In the genomic region with DNA sequence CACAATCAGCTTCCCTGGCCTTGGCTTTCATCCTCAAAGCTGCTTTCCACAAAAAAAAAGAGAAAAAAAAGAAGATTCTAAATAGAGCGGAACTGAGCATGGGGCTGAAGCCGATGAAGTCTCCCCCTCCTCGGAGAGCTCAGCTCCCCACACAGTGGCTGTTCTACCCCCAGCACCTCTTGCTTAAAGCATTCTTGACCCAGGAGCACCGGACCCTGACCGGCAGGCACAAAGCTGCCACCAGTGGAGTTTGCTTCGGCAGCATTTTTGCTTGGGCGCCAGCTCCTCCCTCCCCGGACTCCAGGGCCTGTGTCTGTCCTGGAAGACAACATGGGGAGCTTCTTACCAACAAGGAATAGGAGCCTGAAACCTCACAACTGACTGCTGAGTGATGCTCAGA, we compare ENCODE assay signal across 23 mouse cellular contexts.
A peak's percentile ranks its signal among the peaks of the same experiment; 100 is the strongest.
DNase-seq lines count a peak whose midpoint lies in the region; ATAC-seq and TF ChIP-seq lines count a peak whose summit lies in the region.
"Had no signal": no experiment of that assay in that cellular context is flagged by ENCODE, and none has a peak within 500 bp of the region (broad histone marks: within the 10 kb centered on the region; RNA-seq: fewer than 3 reads in every experiment).

No protein-coding gene starts in this region.

- no peak; the same call in 1 of the 2 replicates for ATAC-seq in kidney, embryonic 14.5 days (ENCODE audit: low FRiP score, low TSS enrichment)
- peak; percentile 86 for ATAC-seq in kidney, embryonic 15.5 days (replicated peaks; ENCODE audit: low FRiP score)
- no peak for ATAC-seq in frontal cortex, adult (ENCODE audit: low TSS enrichment)
- ATAC-seq: intestine, embryonic 16.5 days; liver, postnatal 0 days had no signal

- no peaks in the 10 kb centered on the region for H3K27me3 ChIP-seq in kidney, embryonic 14.5 days (ENCODE audit: control insufficient read depth, insufficient read depth, low read length)
- H3K27me3 ChIP-seq in kidney, embryonic 15.5 days = no peaks in the 10 kb centered on the region
- H3K27me3 ChIP-seq: forebrain, embryonic 12.5 days; heart, embryonic 12.5 days; hindbrain, embryonic 15.5 days; neural tube, embryonic 12.5 days had no signal

- DNase-seq in kidney, adult 11 months = peak; percentile 70
- DNase-seq in brain, embryonic 14.5 days (ENCODE audit: low read depth) = peak; percentile 29
- DNase-seq in kidney, postnatal 4 days = peak; percentile 59 to 73
- DNase-seq in cerebellum, postnatal 14 days = no peak
- DNase-seq in left cerebral cortex, adult 11 months (ENCODE audit: low spot score) = no peak
- DNase-seq: adrenal gland, adult 8-10 months; cerebellum, adult 11-12 months; cerebellum, postnatal 25 days; heart, adult 11 months; heart, postnatal 14 days; liver, postnatal 0 days; lung, postnatal 10 days; right cerebral cortex, postnatal 25 days had no signal

- H3K4me2 ChIP-seq in kidney, embryonic 14.5 days (replicated peaks; ENCODE audit: low read depth, low read length) = no peak overlapping the region
- no peak overlapping the region for H3K4me2 ChIP-seq in kidney, embryonic 15.5 days
- H3K4me2 ChIP-seq: forebrain, embryonic 12.5 days; heart, embryonic 12.5 days; hindbrain, embryonic 15.5 days; neural tube, embryonic 12.5 days had no signal

- TF ChIP-seq CTCF in brain, embryonic 14.5 days (IDR thresholded peaks at IDR 0.05; ENCODE audit: borderline replicate concordance, extremely low read depth, insufficient read depth, insufficient read length) = no peak

- no peak overlapping the region for H3K9ac ChIP-seq in kidney, embryonic 14.5 days (ENCODE audit: low read depth, low read length)
- no peak overlapping the region for H3K9ac ChIP-seq in kidney, embryonic 15.5 days
- H3K9ac ChIP-seq: forebrain, embryonic 12.5 days; heart, embryonic 12.5 days; hindbrain, embryonic 15.5 days; liver, postnatal 0 days; neural tube, embryonic 12.5 days had no signal

- H3K9me3 ChIP-seq in kidney, embryonic 14.5 days (ENCODE audit: control insufficient read depth, low read length) = no peaks in the 10 kb centered on the region
- H3K9me3 ChIP-seq in kidney, embryonic 15.5 days (replicated peaks) = no peaks in the 10 kb centered on the region
- H3K9me3 ChIP-seq: forebrain, embryonic 12.5 days; heart, embryonic 12.5 days; hindbrain, embryonic 15.5 days; limb, embryonic 10.5 days; neural tube, embryonic 12.5 days had no signal

- H3K4me3 ChIP-seq in kidney, embryonic 14.5 days (ENCODE audit: low read length) = no peak overlapping the region
- H3K4me3 ChIP-seq in kidney, embryonic 15.5 days (replicated peaks) = no peak overlapping the region
- H3K4me3 ChIP-seq: forebrain, embryonic 12.5 days; heart, embryonic 12.5 days; hindbrain, embryonic 15.5 days; left cerebral cortex, adult 2 months; limb, embryonic 10.5 days; neural tube, embryonic 12.5 days had no signal

- H3K4me1 ChIP-seq in kidney, embryonic 14.5 days (ENCODE audit: control insufficient read depth, insufficient read depth, low read length) = peaks cover 5% of the 10 kb centered on the region; the same call in 1 of the 2 replicates
- H3K4me1 ChIP-seq in kidney, embryonic 15.5 days = peaks cover 22% of the 10 kb centered on the region

- 51% methylated on average over 8 of the region's 8 CpGs for WGBS in kidney, embryonic 14.5 days
- WGBS in kidney, embryonic 15.5 days = 42% methylated on average over 8 of the region's 8 CpGs

- no peak overlapping the region for H3K27ac ChIP-seq in kidney, embryonic 14.5 days (ENCODE audit: low read depth, low read length)
- no peak overlapping the region for H3K27ac ChIP-seq in kidney, embryonic 15.5 days
- H3K27ac ChIP-seq: forebrain, embryonic 12.5 days; hindbrain, embryonic 15.5 days; left cerebral cortex, adult 2 months; limb, embryonic 10.5 days; neural tube, embryonic 12.5 days had no signal

- no peaks in the 10 kb centered on the region for H3K36me3 ChIP-seq in kidney, embryonic 14.5 days (ENCODE audit: control insufficient read depth, insufficient read depth, low read length)
- no peaks in the 10 kb centered on the region for H3K36me3 ChIP-seq in kidney, embryonic 15.5 days
- H3K36me3 ChIP-seq: forebrain, embryonic 12.5 days; heart, embryonic 12.5 days; hindbrain, embryonic 15.5 days; limb, embryonic 10.5 days; neural tube, embryonic 12.5 days had no signal

- TF ChIP-seq POLR2A in brain, embryonic 14.5 days (IDR thresholded peaks at IDR 0.05; ENCODE audit: borderline replicate concordance, extremely low read depth, insufficient read depth, insufficient read length, poor library complexity, severe bottlenecking) = no peak

Comparison
In these comparisons a context has a peak if more than half of its experiments do, and no peak if none do; other contexts are left out.
1. DNase-seq: peak in kidney, adult 11 months (single experiment), brain, embryonic 14.5 days (single experiment) and kidney, postnatal 4 days (2 of 2); none in cerebellum, postnatal 14 days (0 of 2) and left cerebral cortex, adult 11 months (single experiment).